Mouse (Mus musculus) liver, postnatal 0 days (tissue): ENCODE results near the gene Coro1a.

ENCODE experiments used
- CTCF ChIP-seq: sonication (generic); IDR thresholded peaks from 2 replicates; pipeline ENCODE4 v1.5.1; 2016; ENCODE audit warnings: antibody characterized with exemption, low read depth
- EP300 ChIP-seq: IDR thresholded peaks from 2 replicates; pipeline ENCODE4 v1.6.1; 2016; ENCODE audit warnings: antibody characterized with exemption, low read depth, mild to moderate bottlenecking

- TF ChIP-seq CTCF (no peak), EP300 (no peak)
These were observed 17.5 kb upstream of the Coro1a start for GRCm38 (mm10) chr7:126725077-126725476.
